Mouse (Mus musculus) kidney, postnatal 36 days (tissue): ENCODE measurements around the gene Psg25.
"Not testable (repeated sequence)": the region's sequence is repeated elsewhere in the genome, so short reads cannot be mapped to it uniquely, and the experiment has no call there.

Source experiments
- DNase-seq, 2 experiments: peaks; one replicate each; pipeline ENCODE4 v3.0.0; 2021 to 2022; ENCODE audit warnings: mixed read lengths in 2 of 2

Gene Psg25

DNA sequence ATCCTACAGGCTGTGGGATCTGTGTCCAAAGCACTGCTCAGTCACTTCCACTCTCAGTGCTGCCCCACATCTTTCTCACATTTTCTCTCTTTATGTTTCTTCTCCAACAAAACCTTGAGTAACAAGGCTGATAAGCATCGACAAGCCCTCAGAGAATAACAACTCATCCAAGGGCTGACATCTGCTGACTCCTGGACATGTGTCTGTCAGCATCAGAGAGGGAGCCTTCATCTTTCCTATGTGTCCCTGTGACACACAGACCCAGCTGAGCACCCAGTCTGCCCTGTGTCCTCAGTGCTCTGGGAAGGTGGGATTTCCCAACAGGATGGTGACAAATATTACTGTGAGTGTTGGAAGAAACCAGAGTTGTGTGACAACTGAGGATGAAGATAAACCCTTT, at the start of gene Psg25:
Gene Psg25, minus strand, starts transcription at position 101 of the 400 bp plus-strand sequence.
- DNase-seq: no peak

DNA sequence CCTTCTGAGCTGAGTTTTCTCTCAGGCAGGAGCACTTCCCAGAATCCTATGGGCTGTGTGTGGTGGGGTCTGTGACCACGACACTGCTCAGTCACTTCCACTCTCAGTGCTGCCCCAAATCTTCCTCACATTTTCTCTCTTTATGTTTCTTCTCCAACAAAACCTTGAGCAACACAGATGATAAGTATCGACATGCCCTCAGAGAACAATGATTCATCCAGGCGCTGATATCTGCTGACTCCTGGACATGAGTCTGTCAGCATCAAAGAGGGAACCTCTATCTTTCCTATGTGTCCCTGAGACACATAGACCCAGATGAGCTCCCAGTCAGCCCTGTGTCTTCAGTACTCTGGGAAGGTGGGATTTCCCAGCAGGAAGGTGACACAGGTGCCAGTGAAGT, 35.1 kb upstream of the Psg25 start, which contains the start of gene Psg27:
Gene Psg27, minus strand, starts transcription at position 101 of the 400 bp plus-strand sequence.
- DNase-seq: no peak

DNA sequence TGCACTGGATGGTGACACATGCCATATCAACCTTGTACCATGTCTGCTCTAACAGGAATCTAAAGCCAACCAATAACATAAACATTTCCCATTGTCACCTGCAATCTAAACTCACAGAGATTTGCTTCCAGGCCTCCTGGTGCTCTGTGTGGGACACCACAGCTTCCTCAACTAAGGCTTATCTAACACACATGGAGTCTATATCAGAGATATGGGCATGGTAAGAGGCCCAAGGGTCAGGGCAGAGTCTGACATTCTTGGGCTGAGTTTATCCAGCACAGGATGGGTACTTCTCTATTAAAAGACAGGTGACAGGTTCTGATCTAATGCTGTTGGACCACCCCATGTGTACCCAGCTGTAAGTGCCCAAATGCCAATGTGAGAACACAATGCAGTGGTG, 27.8 kb upstream of the Psg25 start:
- no peak for DNase-seq

DNA sequence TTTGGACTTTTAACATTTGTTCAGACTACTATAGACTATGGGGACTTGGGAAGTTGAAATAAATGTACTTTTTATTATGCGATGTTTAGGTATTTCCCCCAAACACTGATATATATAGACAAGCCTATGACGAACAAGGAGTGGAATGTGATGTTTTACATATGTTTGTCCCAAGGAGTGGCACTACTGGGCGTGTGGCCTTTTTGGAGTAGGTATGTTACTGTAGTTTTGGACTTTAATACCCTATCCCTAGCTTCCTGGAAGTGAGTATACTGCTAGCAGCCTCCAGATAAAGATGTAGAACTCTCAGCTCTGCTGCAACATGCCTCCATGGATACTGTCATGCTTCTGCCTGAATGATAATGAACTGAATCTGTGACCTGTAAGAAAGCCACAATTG, 23.7 kb upstream of the Psg25 start:
- not testable (repeated sequence) for DNase-seq

DNA sequence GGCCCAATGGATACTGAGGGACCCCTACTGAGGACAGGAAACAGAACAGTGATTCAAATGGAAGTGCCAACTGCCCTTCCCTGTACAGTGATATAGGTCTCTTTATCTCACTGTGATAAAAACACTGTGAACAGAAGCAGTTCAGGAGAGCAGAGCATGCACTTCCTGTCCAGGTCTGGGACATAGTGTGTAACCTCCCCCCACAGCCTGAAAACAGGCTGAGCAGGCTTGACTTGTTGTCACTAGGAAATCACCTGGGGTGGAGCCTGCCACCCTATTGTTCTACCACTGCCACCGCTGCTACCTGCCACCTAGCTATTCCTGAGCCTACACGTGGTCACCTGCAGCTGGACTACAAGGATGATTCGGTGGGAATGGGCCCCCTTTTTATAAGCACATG, 1.4 kb upstream of the Psg25 start:
- DNase-seq: no peak

DNA sequence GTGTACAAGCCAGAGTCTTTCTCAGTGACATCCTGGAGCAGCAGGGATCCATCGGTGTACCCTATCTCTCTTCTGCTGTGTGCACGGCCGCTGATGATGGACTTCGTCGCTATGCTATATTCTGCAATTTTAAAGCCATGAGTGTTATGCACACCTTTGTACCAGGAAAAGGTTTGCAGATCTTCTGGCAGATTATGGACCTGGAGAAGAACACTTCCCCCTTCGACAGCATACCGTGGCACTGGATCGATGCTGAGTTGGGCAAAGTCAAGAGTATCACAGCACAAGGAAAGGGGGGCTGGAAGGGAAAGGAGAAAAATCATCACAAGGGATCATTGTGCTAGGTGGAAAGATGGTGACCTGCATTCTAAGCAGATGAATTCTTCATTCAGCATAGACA, 7.4 kb downstream of the Psg25 start:
- no peak for DNase-seq

DNA sequence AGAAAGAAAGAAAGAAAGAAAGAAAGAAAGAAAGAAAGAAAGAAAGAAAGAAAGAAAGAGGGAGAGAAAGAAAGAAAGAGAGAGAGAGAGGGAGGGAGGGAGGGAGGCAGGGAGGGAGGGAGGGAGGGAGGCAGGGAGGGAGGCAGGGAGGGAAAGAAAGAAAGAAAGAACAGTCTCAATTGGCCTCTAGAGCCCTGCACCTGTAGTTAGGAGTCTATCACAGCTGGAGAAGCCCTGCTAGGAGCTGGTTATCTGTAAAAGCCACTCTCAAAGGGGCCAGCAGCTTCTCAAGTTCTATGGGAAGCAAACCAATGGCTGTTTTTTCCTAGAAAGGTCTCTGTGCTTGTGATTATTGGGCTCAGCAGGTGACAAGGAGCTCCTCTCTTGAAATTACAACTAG, 19.2 kb downstream of the Psg25 start:
- not testable (repeated sequence) for DNase-seq

DNA sequence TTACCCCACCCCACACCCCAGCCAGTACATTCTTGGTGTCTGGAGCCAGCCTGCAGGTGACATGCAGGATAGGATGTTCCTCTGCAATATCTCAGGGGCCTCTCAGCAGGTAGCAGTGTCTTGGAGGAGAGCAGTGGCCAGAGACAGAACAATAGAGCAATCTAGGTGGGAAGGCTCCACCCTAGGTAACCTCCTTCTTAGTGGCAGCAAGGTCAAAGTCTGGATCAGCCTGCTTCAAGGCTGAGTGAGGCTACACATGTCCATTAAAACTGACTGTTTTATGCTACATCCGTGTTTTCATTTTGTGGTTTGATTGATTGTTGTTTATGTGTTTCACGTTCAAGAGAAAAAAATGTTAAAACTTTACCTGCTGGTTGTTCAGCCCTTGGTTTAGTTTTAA, 19.7 kb downstream of the Psg25 start:
- DNase-seq: not testable (repeated sequence)

DNA sequence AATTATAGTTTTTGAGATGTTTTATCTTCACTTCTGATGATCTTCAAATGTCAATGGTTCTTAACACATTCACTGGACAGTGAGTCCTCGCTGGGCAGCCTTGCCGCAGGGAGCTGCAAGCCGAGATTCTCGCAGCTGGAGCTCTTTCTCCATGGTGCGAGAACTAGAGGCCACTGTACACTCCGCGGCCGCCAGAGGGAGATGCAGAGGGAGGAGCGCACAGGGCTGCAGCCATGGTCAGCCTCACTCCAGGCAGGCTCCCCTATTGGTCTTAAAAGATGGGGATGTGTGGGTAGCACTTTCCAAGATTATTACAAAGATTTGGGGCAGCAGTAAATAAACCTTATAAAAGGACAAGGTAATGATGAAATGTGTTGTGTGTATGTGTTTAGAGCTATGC, 20.6 kb downstream of the Psg25 start:
- DNase-seq: peak in 1 of 2 experiments; percentile 36

DNA sequence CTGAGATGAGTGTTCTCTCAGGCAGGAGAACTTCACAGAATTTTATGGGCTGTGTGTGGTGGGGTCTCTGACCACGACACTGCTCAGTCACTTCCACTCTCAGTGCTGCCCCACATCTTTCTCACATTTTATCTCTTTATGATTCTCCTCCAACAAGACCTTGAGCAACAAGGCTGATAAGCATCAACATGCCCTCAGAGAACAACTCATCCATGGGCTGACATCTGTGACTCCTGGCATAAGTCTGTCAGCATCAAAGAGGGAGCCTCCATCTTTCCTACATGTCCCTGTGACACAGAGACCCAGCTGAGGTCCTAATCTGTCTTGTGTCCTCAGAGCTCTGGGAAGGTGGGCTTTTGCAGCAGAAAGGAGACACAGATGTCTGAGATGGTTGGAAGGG, 48.0 kb downstream of the Psg25 start, which contains the start of gene Psg26:
Gene Psg26, minus strand, starts transcription at position 101 of the 400 bp plus-strand sequence.
- no peak for DNase-seq
